ENCODE assay signal across 13 mouse cellular contexts in the genomic region with DNA sequence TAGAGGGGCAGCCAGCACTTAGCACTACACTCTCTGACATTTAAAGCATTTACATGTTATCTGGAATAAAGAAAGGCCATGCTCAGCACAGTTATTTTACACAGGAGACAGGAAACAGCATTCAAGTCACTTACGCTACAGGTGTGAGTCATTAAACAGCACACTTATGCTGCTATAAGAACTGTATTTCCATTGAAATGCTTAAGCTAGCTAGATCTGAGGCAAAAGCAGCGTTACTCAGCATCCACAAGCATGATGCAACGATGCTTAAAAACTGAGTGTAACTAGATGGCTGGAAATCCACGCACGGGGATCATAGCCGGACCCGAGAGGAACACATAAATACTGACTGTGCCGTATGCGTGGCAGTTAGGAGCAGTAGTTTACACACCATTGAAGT.
DNase-seq lines count a peak whose midpoint lies in the region; ATAC-seq and TF ChIP-seq lines count a peak whose summit lies in the region.
"Had no signal": no experiment of that assay in that cellular context is flagged by ENCODE, and none has a peak within 500 bp of the region (broad histone marks: within the 10 kb centered on the region; RNA-seq: fewer than 3 reads in every experiment).

No protein-coding gene starts in this region.

- H3K4me2 ChIP-seq in hindbrain, embryonic 13.5 days, result no peak overlapping the region
- H3K4me2 ChIP-seq: embryonic facial prominence, embryonic 15.5 days had no signal

- H3K9ac ChIP-seq in hindbrain, embryonic 13.5 days, result no peak overlapping the region
- H3K9ac ChIP-seq: embryonic facial prominence, embryonic 15.5 days had no signal

- TF ChIP-seq POLR2A in lung, adult 2 months (IDR thresholded peaks at IDR 0.05; ENCODE audit: borderline replicate concordance, extremely low read depth, low read depth, low read length), result no peak

- intact Hi-C loops in left cerebral cortex, postnatal 4 days (cut with DNase I), result no loop called here

- H3K36me3 ChIP-seq in erythroblast, embryonic 14.5 days (ENCODE audit: control insufficient read depth), result peaks cover 8% of the 10 kb centered on the region
- H3K36me3 ChIP-seq in hindbrain, embryonic 13.5 days, result peaks cover 56% of the 10 kb centered on the region

- no peak overlapping the region for H3K27ac ChIP-seq in hindbrain, embryonic 13.5 days
- H3K27ac ChIP-seq: embryonic facial prominence, embryonic 15.5 days had no signal

- TF ChIP-seq CTCF in lung, adult 2 months (IDR thresholded peaks at IDR 0.05; ENCODE audit: insufficient read depth, low read length), result no peak

- H3K9me3 ChIP-seq in erythroblast, embryonic 14.5 days (ENCODE audit: control insufficient read depth, low read length), result no peaks in the 10 kb centered on the region
- H3K9me3 ChIP-seq in hindbrain, embryonic 13.5 days, result no peaks in the 10 kb centered on the region
- H3K9me3 ChIP-seq: embryonic facial prominence, embryonic 15.5 days had no signal

- peak overlapping the region; percentile 32 for H3K4me3 ChIP-seq in lung, adult 2 months (replicated peaks; ENCODE audit: extremely low read depth, low read depth, low read length)
- H3K4me3 ChIP-seq in erythroblast, embryonic 14.5 days (replicated peaks), result peak overlapping the region; percentile 67
- no peak overlapping the region for H3K4me3 ChIP-seq in hindbrain, embryonic 13.5 days
- H3K4me3 ChIP-seq: embryonic facial prominence, embryonic 15.5 days had no signal

- H3K27me3 ChIP-seq in erythroblast, embryonic 14.5 days (ENCODE audit: control insufficient read depth), result no peaks in the 10 kb centered on the region
- no peaks in the 10 kb centered on the region for H3K27me3 ChIP-seq in hindbrain, embryonic 13.5 days
- H3K27me3 ChIP-seq: embryonic facial prominence, embryonic 15.5 days had no signal

- ATAC-seq in CD4-positive, CD25-positive, alpha-beta regulatory T cell, adult 4 months, result peak; percentile 46
- peak; percentile 15; the same call in 1 of the 2 replicates for ATAC-seq in megakaryocyte, adult 5-6 weeks (ENCODE audit: poor library complexity, severe bottlenecking)
- no peak for ATAC-seq in hindbrain, embryonic 13.5 days (ENCODE audit: low FRiP score)
- ATAC-seq: midbrain, embryonic 16.5 days had no signal

- no peak for DNase-seq in lung, adult 2 months
- DNase-seq in lung, postnatal 36 days, result no peak
- DNase-seq in cerebellum, adult 18-20 months, result no peak
- no peak for DNase-seq in left cerebral cortex, postnatal 4 days
- DNase-seq: cerebellum, postnatal 25 days; kidney, postnatal 36 days; right cerebral cortex, postnatal 14 days had no signal

- H3K4me1 ChIP-seq in lung, adult 2 months (ENCODE audit: control insufficient read depth, insufficient read depth, low read length), result peaks cover 13% of the 10 kb centered on the region
- H3K4me1 ChIP-seq in erythroblast, embryonic 14.5 days (ENCODE audit: control insufficient read depth), result peaks cover 17% of the 10 kb centered on the region
- peaks cover 7% of the 10 kb centered on the region; the same call in 1 of the 2 replicates for H3K4me1 ChIP-seq in hindbrain, embryonic 13.5 days (replicated peaks)
- H3K4me1 ChIP-seq: embryonic facial prominence, embryonic 15.5 days had no signal

- WGBS in lung, adult 2 months, result 39% methylated on average over 9 of the region's 9 CpGs
- 94% methylated on average over 9 of the region's 9 CpGs for WGBS in hindbrain, embryonic 13.5 days
